Mouse (Mus musculus) macrophage (primary cell): ENCODE data around the gene Olfr976. TPM values are rescaled to one million over a fixed set of nuclear protein-coding genes. Genes with fewer than 3 reads are reported as not detected.
A peak's percentile ranks its signal among the peaks of the same experiment; 100 is the strongest.
"Not testable (repeated sequence)": the region's sequence is repeated elsewhere in the genome, so short reads cannot be mapped to it uniquely, and the experiment has no call there.

ENCODE experiments used
- H3K27ac ChIP-seq: fragments of 350-480 bp; formaldehyde crosslinking; 2 replicates; pipeline ENCODE4 v1.9.0; 2021
- H3K36me3 ChIP-seq: fragments of 350-480 bp; formaldehyde crosslinking; 2 replicates; pipeline ENCODE4 v1.9.0; 2021; ENCODE audit errors: inconsistent target
- H3K4me3 ChIP-seq: fragments of 350-480 bp; formaldehyde crosslinking; 2 replicates; pipeline ENCODE4 v1.9.0; 2021; ENCODE audit errors: inconsistent target
- H3K79me2 ChIP-seq: fragments of 350-480 bp; formaldehyde crosslinking; 2 replicates; pipeline ENCODE4 v1.9.0; 2021; ENCODE audit errors: inconsistent target
- WGBS: methylation state at CpG from one replicate; pipeline ENCODE4 v1.1.7; 2026; ENCODE audit warnings: inconsistent platforms; ENCODE audit not compliant: missing documents; 5-methylcytosine and 5-hydroxymethylcytosine counted together
- polyA plus RNA-seq: library from polyadenylated mRNA; stranded (reverse); fragments of 250-400 nt; gene quantifications from 3 replicates; pipeline ENCODE4 v1.2.4, GENCODE M21; 2018; ENCODE audit warnings: inconsistent platforms
- total RNA-seq, 78 experiments: library from RNA; depleted of rRNA; stranded (reverse); fragments of 250-400 nt; gene quantifications; 1 replicate in 9 of 78; 2 replicates in 24 of 78; 3 replicates in 43 of 78; 4 replicates in 2 of 78; pipeline ENCODE4 v1.2.4; 2018; ENCODE audit warnings: inconsistent platforms in 56 of 78

Olfr976 gene
- not detected for total RNA-seq (2018; cell fraction: chromatin; rRNA removed)
- not detected for total RNA-seq (2018; cell fraction: cytosol; rRNA removed)
- not detected for total RNA-seq (2018; cell fraction: nucleus; rRNA removed)
- not detected in 3 replicates for polyA plus RNA-seq

DNA sequence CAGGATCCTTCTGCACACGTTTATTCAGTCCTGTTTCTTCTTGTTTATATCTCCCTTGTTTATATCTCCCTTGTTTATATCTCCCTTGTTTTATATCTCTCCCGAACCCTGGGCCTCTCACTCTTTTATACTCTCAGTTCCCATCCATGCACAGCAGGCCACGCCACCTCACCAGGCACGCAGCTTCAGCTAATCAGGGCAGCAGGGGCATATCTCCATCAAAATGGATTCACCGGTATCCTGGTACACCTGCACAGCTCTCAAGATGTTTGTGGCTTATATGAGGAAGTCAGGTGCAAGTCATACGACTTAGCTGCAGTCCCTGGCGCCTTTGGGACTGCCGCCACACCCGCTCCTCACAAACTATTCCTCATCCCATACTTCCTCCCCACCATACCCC, at the start of gene Olfr976:
Olfr976 (minus strand) TSS at position 101 of the 400 bp plus-strand sequence.
- H3K27ac ChIP-seq, H3K36me3 ChIP-seq, H3K4me3 ChIP-seq, H3K79me2 ChIP-seq: not testable (repeated sequence)
- 67% methylated on average over 3 of the region's 9 CpGs for WGBS

DNA sequence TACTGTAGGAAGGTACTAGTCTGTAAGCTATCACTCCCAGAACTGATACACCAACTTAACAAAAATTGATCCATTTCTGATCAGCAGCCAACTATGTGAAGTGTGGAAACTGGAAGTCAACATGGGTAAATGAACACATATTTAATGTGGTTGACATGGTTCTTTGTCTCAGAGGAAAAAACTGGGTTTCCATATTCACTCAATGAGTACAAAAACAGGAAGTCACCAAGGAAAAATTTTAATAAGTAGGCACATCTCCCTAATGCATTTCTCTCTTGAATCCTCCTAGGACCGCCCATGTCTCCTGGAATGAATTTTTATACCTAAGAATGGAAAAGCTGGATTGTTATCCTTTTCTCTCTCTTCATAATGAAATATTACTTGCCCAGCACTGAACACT, 48.5 kb upstream of the Olfr976 start, which contains the start of gene Olfr980:
Olfr980 (minus strand) TSS at position 101 of the 400 bp plus-strand sequence.
- no peaks in the 10 kb centered on the region for H3K36me3 ChIP-seq
- 87% methylated on average over 1 of the region's 1 CpGs for WGBS
- no peak within 1 kb of the TSS for H3K27ac ChIP-seq
- no peak within 1 kb of the TSS for H3K4me3 ChIP-seq
- H3K79me2 ChIP-seq: no peaks in the 10 kb centered on the region

DNA sequence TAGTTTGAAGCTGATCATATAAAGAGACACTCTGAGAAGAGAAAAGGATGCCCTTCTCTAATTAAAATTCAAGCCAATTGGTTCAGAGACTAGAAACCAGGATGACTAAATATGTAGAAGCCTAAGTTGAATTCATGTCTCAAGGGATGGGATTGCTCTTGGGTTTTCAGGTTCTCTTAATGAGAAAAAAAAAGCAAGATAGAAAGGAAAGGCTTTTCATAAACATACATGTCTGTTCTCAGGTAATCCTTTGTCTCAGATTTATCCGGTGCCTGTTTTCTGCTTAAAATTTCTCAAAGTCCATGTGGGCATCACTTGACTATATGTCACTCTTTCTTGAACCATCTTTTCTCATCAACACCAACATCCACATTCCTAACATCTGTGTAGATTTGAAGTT, 42.4 kb upstream of the Olfr976 start, which contains the start of gene Olfr979:
Olfr979 (minus strand) TSS at position 101 of the 400 bp plus-strand sequence.
- H3K36me3 ChIP-seq: no peaks in the 10 kb centered on the region
- no peak within 1 kb of the TSS for H3K27ac ChIP-seq
- no peak within 1 kb of the TSS for H3K4me3 ChIP-seq
- no peaks in the 10 kb centered on the region for H3K79me2 ChIP-seq
- 92% methylated on average over 1 of the region's 1 CpGs for WGBS

DNA sequence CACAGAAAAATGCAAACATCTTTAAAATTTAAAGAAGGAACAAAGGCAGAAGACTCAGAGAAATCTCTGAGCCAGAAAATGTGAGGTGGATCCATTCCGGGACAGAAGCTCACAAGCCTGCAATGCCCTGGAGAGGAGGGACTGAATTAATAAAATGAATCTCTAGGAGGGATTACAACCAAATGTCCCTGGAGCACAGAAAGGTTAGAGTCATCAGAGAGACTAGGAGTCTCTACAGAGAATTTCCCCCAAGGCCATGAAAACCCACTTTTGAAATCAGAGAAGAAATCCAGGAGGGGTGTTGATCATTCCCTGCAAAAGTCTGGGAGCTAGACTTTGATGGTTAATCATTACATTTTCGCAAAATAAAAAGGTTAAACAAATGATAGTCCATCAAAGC, 30.9 kb upstream of the Olfr976 start, which contains the start of gene Olfr978:
Olfr978 (plus strand) TSS at position 301 of the 400 bp plus-strand sequence.
- Histone ChIP-seq H3K36me3 (no peaks in the 10 kb centered on the region), H3K4me3 (no peak within 1 kb of the TSS), H3K27ac (no peak within 1 kb of the TSS), H3K79me2 (no peaks in the 10 kb centered on the region)
- 87% methylated on average over 2 of the region's 2 CpGs for WGBS

DNA sequence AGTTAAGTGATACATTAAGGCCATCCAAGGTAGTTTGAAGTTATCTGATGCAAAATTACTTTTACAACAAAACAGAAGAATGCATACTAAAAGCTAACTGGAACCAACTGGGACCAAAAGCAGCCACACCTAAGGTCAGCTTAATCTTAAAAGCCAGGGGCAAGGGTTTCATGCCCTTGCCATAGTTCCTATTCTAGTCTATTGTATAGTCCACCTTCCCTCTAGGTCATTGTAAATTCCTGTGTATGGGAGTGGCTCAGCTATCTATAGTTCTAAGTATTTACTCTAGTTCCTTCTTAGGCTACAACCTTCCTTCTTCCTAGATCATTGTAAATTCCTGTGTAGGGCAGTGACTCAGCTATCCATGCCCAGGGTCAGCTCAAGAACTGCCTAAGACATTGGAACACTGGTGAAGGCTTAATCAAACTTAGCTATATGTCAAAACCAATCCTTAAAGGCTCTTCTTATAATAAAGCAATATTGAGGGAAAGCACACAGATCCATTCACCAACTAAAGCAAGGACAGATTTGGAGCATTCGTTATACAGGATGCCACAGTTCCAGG, 15.7 kb upstream of the Olfr976 start:
- not testable (repeated sequence) for H3K36me3 ChIP-seq, H3K4me3 ChIP-seq, H3K27ac ChIP-seq, H3K79me2 ChIP-seq
- 100% methylated on average over 1 of the region's 1 CpGs for WGBS

DNA sequence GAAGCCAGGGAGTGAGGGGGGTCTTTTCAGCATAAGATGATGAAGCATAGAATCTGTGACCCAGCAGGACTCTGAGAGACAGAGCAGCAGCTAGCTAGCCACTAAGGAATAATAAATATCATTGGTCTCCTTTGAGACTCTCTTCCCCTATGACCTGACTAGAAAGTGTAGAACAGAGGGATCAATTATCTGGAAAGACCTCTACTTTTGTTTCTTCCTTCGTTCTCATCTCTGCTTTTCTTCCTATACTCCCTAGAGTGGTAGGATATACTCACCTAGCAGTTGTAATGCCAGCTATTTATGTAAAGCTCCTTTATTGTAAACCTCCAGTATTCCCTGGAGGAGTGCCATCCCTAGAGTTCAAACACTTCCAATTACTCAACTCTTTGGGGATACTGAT, 9.0 kb downstream of the Olfr976 start, which contains the start of gene Olfr975:
Olfr975 (minus strand) TSS at position 101 of the 400 bp plus-strand sequence.
- H3K4me3 ChIP-seq: no peak within 1 kb of the TSS
- no peak within 1 kb of the TSS for H3K27ac ChIP-seq
- H3K36me3 ChIP-seq: no peaks in the 10 kb centered on the region
- no peaks in the 10 kb centered on the region for H3K79me2 ChIP-seq
- WGBS: 45% methylated on average over 1 of the region's 1 CpGs

DNA sequence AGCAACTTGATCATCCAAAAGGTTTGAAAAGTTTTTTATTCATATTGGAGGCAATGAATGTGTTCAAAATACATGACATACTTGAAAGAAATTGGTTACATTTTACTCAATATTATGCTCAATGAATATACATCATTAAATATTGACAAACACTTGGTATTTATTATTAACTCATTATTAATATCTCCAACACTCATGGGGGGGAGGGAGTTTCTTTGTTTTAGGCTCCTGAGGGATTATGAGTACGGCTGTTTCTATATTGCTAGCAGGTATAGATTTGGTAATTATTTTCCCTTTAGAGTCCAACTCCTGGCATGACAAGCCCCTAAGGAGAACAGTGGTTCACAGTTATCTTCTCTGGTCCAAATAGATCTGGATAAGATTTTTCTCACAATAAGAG, 23.7 kb downstream of the Olfr976 start, which contains the start of gene Olfr974:
Olfr974 (plus strand) TSS at position 301 of the 400 bp plus-strand sequence.
- 100% methylated on average over 1 of the region's 1 CpGs for WGBS
- Histone ChIP-seq H3K79me2 (no peaks in the 10 kb centered on the region), H3K36me3 (no peaks in the 10 kb centered on the region), H3K27ac (no peak within 1 kb of the TSS), H3K4me3 (no peak within 1 kb of the TSS)

DNA sequence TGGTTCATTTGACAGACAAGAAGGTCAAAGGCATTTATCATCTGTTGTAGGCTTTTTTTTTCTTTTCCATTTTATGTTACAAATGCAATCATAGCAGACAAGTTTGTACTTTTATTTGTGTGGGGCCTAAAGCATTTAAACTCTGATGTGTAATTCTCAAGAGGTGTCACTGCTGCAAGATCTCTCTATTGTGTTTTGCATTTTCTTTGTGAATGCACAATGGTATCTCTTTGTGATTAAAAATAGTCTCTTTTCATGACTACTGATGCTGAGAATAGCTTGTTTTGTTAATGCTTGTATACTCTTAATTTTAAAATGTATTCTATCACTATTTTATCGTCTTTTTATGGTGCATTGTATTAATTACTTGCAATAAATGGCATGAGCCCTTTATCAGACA, 32.1 kb downstream of the Olfr976 start:
- H3K4me3 ChIP-seq, H3K79me2 ChIP-seq, H3K27ac ChIP-seq, H3K36me3 ChIP-seq: not testable (repeated sequence)
- WGBS: 80% methylated on average over 1 of the region's 1 CpGs

DNA sequence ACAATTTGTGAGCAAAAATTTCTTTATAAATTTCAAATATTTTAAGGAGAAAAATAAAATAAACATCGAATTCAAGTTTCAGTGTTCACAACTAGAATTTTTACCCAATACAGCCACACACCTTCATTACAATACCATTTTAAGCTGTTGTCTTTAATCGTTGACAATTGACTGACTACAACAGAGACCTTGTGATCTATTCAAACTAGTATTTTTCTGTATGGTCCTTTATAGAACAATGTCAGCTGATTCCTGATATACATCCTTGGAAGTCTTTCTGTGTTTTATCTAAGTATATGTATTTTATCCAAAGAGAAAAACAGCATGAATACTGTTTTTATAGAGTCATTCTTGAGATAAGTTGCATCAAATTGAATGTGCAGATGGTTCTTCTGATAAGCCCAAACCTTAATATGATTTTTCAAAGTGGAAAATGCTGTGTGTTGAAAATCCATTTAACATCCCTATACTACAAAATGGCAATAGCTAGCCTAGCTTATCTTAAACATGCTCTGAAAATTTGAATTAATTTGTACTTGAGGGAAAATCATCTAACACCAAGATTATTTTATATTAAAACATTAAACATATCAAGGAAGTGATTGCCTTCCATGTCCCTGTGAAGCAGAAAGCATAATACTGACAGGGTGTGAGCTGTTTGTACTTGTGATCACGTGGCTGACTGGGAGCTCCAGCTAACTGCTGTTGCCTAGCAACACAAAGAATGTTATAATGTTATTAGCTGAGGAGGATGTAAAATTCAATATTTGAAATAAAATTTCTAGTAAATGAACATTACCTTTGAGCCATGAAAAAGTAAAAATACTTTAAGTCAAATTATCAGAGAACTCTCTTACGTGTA, 32.7 kb downstream of the Olfr976 start:
- not testable (repeated sequence) for H3K4me3 ChIP-seq, H3K79me2 ChIP-seq, H3K27ac ChIP-seq, H3K36me3 ChIP-seq
- no CpG with 5 or more reads among the region's 4 CpGs for WGBS

DNA sequence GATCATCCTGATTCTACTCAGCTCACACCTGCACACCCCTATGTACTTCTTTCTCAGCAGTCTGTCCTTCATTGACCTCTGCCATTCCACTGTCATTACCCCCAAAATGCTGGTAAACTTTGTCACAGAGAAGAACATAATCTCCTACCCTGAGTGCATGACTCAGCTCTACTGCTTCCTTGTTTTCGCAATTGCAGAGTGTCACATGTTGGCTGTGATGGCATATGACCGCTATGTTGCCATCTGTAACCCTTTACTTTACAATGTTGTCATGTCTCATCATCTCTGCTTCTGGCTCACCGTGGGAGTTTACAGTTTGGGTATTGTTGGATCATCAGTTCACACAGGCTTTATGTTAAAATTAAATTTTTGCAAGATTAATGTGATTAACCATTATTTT, 51.0 kb downstream of the Olfr976 start:
- WGBS: 25% methylated on average over 3 of the region's 3 CpGs
- Histone ChIP-seq H3K4me3 (no peak overlapping the region), H3K36me3 (no peaks in the 10 kb centered on the region), H3K27ac (peak overlapping the region; percentile 60), H3K79me2 (no peaks in the 10 kb centered on the region)

DNA sequence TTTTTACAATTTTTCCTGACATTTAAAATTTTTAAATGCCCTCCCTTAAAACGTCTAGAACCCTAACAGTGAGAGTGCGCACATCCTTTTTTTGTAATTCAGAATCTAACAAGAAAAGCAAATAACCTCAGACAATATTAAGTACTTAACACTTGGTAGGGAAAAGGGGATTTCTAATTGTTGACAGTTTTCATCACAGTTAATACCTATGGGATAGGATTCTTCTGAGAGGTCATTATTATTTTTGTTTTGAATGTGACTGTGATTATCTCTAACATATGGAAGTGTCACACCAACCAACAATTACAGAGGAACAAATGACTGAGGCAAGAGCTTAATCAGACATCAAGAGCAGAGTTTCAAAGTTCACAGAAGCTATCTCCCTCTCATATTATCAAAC, 53.9 kb downstream of the Olfr976 start, which contains the start of gene Olfr229:
Olfr229 (plus strand) TSS at position 301 of the 400 bp plus-strand sequence.
- Histone ChIP-seq H3K27ac (no peak within 1 kb of the TSS), H3K4me3 (no peak within 1 kb of the TSS), H3K79me2 (no peaks in the 10 kb centered on the region), H3K36me3 (no peaks in the 10 kb centered on the region)
- 93% methylated on average over 2 of the region's 2 CpGs for WGBS

DNA sequence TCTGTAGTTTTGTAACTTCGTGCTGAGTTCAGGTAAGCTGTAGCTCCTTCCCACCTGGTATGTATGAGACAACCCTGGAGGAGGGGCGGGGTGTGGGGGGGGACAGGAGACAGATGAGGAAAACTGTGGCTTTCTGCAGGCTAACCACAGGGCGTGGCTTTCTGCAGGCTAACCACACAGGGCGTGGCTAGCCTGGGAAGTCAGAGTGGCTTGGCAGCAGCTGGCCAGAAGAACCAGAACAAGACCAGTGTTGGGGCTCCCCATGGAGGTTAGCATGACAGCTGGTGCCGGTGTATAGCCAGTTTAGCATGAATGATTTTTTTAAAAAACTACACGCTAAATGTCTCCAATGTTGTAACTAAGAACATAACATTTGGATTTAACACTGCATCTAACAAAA, 55.8 kb downstream of the Olfr976 start:
- H3K79me2 ChIP-seq: no peaks in the 10 kb centered on the region
- 14% methylated on average over 6 of the region's 6 CpGs for WGBS
- H3K27ac ChIP-seq: no peak overlapping the region
- H3K36me3 ChIP-seq: no peaks in the 10 kb centered on the region
- no peak overlapping the region for H3K4me3 ChIP-seq
